Mouse (Mus musculus): ENCODE results near the gene Ambra1.

GRCm38 (mm10) chr2:91724716-91725115 lies 5.2 kb upstream of the Ambra1 start:
- no peak for TF ChIP-seq CTCF (IDR thresholded peaks at IDR 0.05; ENCODE audit: control insufficient read depth, insufficient read depth, insufficient replicate concordance, low read depth, low read length)
- no peak for TF ChIP-seq POLR2A (IDR thresholded peaks at IDR 0.05; ENCODE audit: control insufficient read depth, low read depth, low read length)
